Mouse (Mus musculus) neural tube, embryonic 13.5 days (tissue): Measurements from ENCODE around the gene Dnah14. TPM values are rescaled to one million over a fixed set of nuclear protein-coding genes. Genes with fewer than 3 reads are reported as not detected.
"Not testable (repeated sequence)": the region's sequence is repeated elsewhere in the genome, so short reads cannot be mapped to it uniquely, and the experiment has no call there.

Experiments used
- ATAC-seq: fragments of 200-750 bp; cut with Nextera tagmentation; 2 replicates; pipeline ENCODE4 v1.8.0; 2017; ENCODE audit warnings: low read depth, mild to moderate bottlenecking, moderate TSS enrichment, moderate library complexity
- H3K27ac ChIP-seq: fragments of 300-500 bp; sonication (generic); replicated peaks from 2 replicates; pipeline ENCODE4 v1.5.1; 2015; ENCODE audit warnings: moderate library complexity, mild to moderate bottlenecking, inconsistent platforms
- H3K27me3 ChIP-seq: fragments of 300-500 bp; sonication (generic); 2 replicates; pipeline ENCODE4 v1.6.1; 2015; ENCODE audit warnings: mild to moderate bottlenecking, inconsistent platforms
- H3K36me3 ChIP-seq: fragments of 300-500 bp; sonication (generic); 2 replicates; pipeline ENCODE4 v1.6.1; 2015; ENCODE audit warnings: mild to moderate bottlenecking, inconsistent platforms
- H3K4me1 ChIP-seq: fragments of 300-500 bp; sonication (generic); replicated peaks from 2 replicates; pipeline ENCODE4 v1.6.1; 2015; ENCODE audit warnings: inconsistent platforms
- H3K4me2 ChIP-seq: fragments of 300-500 bp; sonication (generic); 2 replicates; pipeline ENCODE4 v1.6.1; 2015; ENCODE audit warnings: inconsistent platforms, mild to moderate bottlenecking, moderate library complexity
- H3K4me3 ChIP-seq: fragments of 300-500 bp; sonication (generic); 2 replicates; pipeline ENCODE4 v1.5.1; 2015; ENCODE audit warnings: mild to moderate bottlenecking, inconsistent platforms
- H3K9ac ChIP-seq: fragments of 300-500 bp; sonication (generic); 2 replicates; pipeline ENCODE4 v1.6.1; 2015; ENCODE audit warnings: moderate library complexity, mild to moderate bottlenecking, inconsistent platforms
- H3K9me3 ChIP-seq: fragments of 300-500 bp; sonication (generic); 2 replicates; pipeline ENCODE4 v1.6.1; 2016; ENCODE audit warnings: inconsistent platforms
- WGBS: fragments of 180-500 bp; shearing (Covaris S2); methylation state at CpG from one replicate; pipeline ENCODE4 v1.1.7; 2015; 5-methylcytosine and 5-hydroxymethylcytosine counted together
- polyA plus RNA-seq: library from polyadenylated mRNA; unstranded; fragments of >200 nt; fragmentation: Nextera tagmentation; extraction: Ambion mirVana; gene quantifications from 2 replicates; pipeline ENCODE4 v1.2.1, GENCODE M21; 2015

Gene Dnah14
- polyA plus RNA-seq, 1 experiment from 2014 or later: 0.47 TPM

DNA sequence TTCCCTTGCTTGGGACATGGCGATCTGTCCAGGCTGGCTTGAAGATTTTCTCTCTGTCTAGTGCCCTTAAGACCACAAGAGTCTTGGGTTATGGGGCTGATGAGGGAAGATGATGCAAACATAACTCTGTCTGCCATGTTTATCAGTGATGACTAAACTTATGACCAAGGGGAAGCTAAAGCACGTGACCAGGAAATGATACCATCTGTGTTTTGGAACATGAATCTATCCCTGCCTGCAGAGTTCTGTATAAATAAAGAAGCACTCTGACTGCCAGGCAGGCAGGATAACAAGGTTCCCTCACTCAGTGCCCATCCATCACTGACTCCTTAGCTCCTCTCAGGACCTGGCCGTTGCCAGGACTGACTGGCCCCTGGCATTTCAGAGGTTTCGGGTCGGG lies 157.2 kb downstream of the Dnah14 start:
- H3K27ac ChIP-seq: no peak overlapping the region
- no peaks in the 10 kb centered on the region for H3K4me1 ChIP-seq
- no peaks in the 10 kb centered on the region for H3K27me3 ChIP-seq
- H3K9ac ChIP-seq: no peak overlapping the region
- no peaks in the 10 kb centered on the region for H3K9me3 ChIP-seq
- H3K4me3 ChIP-seq: no peak overlapping the region
- H3K4me2 ChIP-seq: no peak overlapping the region
- no peak for ATAC-seq
- H3K36me3 ChIP-seq: no peaks in the 10 kb centered on the region
- 80% methylated on average over 5 of the region's 5 CpGs for WGBS

DNA sequence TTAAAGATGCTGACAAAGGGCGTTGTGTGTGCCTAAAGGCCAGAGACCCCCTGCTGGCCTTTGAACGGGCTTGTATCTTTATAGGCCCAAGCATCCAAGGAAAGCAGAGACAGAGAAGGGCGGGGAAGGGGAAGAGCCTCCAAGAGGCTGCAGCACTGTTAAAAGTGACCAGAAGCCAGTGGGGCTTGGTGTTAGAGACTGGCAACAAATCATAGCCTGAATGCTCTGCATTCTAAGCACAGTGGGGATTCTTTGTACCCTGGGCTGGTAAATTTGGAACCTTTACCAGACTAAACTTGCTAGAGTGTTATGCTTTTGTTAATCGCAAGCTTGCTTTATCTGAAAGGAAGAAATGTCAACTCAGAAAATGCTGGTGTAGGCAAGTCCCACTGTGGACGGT lies 163.9 kb downstream of the Dnah14 start:
- no peak overlapping the region for H3K4me2 ChIP-seq
- no peak for ATAC-seq
- no peak overlapping the region for H3K9ac ChIP-seq
- no peak overlapping the region for H3K4me3 ChIP-seq
- H3K36me3 ChIP-seq: no peaks in the 10 kb centered on the region
- no peak overlapping the region for H3K27ac ChIP-seq
- H3K4me1 ChIP-seq: peaks cover 7% of the 10 kb centered on the region
- H3K9me3 ChIP-seq: no peaks in the 10 kb centered on the region
- no peaks in the 10 kb centered on the region for H3K27me3 ChIP-seq
- WGBS: 29% methylated on average over 5 of the region's 5 CpGs

DNA sequence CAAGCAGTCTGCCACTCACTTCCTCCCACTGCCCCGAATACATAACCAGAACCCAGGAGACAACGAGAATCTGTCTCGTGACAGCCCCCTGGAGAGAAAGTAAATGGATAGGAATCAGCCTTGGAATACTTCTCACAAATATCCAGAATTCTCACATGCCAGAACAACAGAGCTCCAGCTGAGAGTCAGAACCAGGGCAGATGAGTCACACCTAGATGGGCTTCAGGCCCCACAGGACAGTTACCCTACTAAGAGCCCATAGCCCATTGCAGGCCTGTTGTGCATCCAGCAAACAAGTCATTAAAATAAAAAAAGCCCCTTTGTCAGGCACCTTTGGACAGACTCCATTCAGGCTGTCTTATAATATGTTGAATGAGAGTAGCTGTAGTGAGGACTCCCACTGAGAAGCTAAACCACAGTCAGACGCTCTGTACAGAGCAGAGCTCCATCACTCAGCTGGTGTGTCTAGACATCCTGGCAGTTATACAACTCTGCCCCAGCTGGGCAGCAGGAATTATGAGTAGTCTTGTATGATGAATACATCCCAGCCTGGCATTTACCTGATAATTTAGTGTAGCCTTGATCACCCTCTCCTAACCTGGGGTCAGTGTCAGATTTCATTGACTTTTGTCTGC lies 166.0 kb downstream of the Dnah14 start:
- no peak overlapping the region for H3K4me3 ChIP-seq
- no peak overlapping the region for H3K27ac ChIP-seq
- H3K9me3 ChIP-seq: no peaks in the 10 kb centered on the region
- no peaks in the 10 kb centered on the region for H3K27me3 ChIP-seq
- peaks cover 7% of the 10 kb centered on the region for H3K4me1 ChIP-seq
- 45% methylated on average over 4 of the region's 4 CpGs for WGBS
- no peak for ATAC-seq
- no peaks in the 10 kb centered on the region for H3K36me3 ChIP-seq
- no peak overlapping the region for H3K4me2 ChIP-seq
- H3K9ac ChIP-seq: no peak overlapping the region

DNA sequence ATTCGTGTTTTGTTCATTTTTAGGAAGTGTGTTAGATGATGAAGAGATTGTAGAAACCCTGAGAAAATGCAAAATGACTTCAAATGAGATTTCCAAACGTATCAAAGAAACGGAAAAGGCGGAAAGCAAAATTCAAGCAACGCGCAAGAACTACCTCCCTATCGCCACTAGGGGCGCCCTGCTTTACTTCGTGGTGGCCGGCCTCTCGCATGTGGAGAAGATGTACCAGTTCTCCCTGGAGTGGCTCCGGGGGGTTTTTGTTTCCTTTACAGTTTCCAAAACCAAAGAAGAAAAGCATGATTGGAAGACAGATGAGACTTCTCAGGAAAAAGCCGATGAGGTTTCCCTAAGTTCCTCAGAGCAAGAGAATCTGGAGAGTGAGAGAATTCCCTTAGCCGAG lies 193.0 kb downstream of the Dnah14 start:
- H3K36me3 ChIP-seq: no peaks in the 10 kb centered on the region
- no peaks in the 10 kb centered on the region for H3K9me3 ChIP-seq
- no peaks in the 10 kb centered on the region for H3K4me1 ChIP-seq
- H3K4me3 ChIP-seq: no peak overlapping the region
- no peak for ATAC-seq
- H3K9ac ChIP-seq: no peak overlapping the region
- no peak overlapping the region for H3K27ac ChIP-seq
- WGBS: 58% methylated on average over 14 of the region's 14 CpGs
- no peak overlapping the region for H3K4me2 ChIP-seq
- no peaks in the 10 kb centered on the region for H3K27me3 ChIP-seq

DNA sequence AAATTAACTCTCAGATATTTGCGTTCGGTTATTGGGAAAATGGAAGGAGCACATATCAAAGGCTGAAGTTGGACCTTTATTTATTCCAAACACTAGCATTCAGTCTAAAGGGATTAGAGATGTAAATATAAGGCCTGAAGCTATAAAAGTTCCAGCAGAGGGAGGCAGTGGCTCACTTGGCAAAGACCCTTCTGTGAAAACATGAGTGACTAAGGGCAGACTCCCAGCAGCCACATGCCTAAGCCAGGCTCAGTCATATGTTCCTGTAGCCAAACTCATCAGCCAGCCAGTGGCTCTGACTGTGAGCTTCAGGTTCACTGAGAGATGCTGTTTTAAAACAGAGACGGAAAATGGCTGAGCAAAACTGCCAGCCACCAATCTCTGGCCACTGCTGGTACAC lies 195.5 kb downstream of the Dnah14 start:
- Histone ChIP-seq H3K36me3 (no peaks in the 10 kb centered on the region), H3K4me3 (no peak overlapping the region), H3K4me2 (no peak overlapping the region), H3K27me3 (no peaks in the 10 kb centered on the region), H3K9me3 (no peaks in the 10 kb centered on the region), H3K27ac (no peak overlapping the region), H3K4me1 (no peaks in the 10 kb centered on the region), H3K9ac (no peak overlapping the region)
- ATAC-seq: no peak
- WGBS: 92% methylated on average over 3 of the region's 3 CpGs

DNA sequence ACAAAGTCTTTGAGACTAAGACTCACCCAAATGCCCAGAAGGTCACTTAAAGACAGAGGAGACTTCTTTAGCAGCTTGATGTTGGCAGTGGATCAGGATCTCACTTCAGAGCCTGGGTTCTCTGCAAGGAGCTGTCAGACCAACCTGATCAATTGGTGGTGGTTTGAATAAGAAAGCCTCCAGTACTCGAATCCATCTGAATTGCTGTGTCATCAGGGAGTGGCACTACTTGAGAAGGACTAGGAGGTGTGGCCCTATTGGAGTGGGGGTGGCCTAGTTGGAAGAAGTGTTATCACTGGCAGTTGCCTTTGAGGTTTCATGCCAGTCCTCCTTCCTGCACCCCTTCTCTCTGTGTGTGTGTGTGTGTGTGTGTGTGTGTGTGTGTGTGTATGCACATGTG lies 200.2 kb downstream of the Dnah14 start:
- WGBS: 52% methylated on average over 1 of the region's 1 CpGs
- no peak overlapping the region for H3K4me2 ChIP-seq

DNA sequence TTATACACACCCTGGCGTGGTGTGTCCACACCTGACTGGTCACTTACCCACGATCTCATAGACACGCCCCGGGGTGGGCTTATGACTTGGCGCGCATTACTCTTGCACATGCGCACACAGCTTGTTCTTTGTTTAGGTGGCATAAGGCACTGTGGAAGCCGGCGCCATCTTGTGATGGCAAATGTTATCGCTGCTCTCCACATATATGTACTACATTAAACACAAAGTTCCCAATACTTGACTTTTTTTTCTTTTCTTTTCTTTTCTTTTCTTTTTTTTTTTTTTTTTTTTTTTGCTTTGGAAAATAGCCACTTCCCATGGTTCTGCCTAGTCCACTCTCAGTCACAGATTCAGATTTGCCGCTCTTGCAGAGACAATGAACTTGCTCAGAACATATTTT lies 206.2 kb downstream of the Dnah14 start:
- WGBS: 92% methylated on average over 11 of the region's 11 CpGs

More for the DNA sequence above, 200.2 kb downstream of the Dnah14 start:
- Histone ChIP-seq H3K27me3 (no peaks in the 10 kb centered on the region), H3K9ac (no peak overlapping the region), H3K4me1 (no peaks in the 10 kb centered on the region), H3K36me3 (no peaks in the 10 kb centered on the region), H3K9me3 (no peaks in the 10 kb centered on the region; the same call in 1 of the 2 replicates), H3K27ac (no peak overlapping the region), H3K4me3 (no peak overlapping the region)
- no peak for ATAC-seq

DNA sequence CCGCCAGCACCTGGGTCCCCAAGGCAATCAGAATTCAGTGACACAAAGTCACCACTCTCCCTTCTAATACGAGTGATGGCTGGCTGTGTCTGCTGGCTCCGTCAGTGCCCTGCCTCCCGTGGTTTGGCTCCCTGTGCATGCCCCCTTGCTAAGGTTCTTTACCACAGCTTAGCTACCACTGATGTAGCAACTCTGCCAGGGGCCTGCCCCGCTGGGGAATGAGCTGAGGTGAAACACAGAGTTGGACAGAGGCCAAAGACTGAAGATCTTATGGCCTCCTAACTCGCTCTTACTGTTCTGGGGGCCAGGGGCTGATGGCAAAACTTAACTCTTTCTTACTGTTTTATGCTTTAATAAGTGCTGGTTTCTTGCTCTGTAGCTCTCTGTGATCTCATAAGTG lies 213.6 kb downstream of the Dnah14 start:
- H3K4me3 ChIP-seq: no peak overlapping the region
- no peak overlapping the region for H3K4me2 ChIP-seq
- no peaks in the 10 kb centered on the region for H3K36me3 ChIP-seq
- H3K27me3 ChIP-seq: no peaks in the 10 kb centered on the region
- WGBS: 38% methylated on average over 6 of the region's 6 CpGs
- no peaks in the 10 kb centered on the region for H3K9me3 ChIP-seq
- no peak for ATAC-seq
- H3K9ac ChIP-seq: no peak overlapping the region
- no peak overlapping the region for H3K27ac ChIP-seq
- 0 out of 2 replicates have a peak, but pooled peaks cover 5% of the 10 kb centered on the region for H3K4me1 ChIP-seq

More for the DNA sequence above, 206.2 kb downstream of the Dnah14 start:
- H3K27me3 ChIP-seq, H3K9me3 ChIP-seq, H3K4me3 ChIP-seq, ATAC-seq, H3K4me2 ChIP-seq, H3K9ac ChIP-seq, H3K36me3 ChIP-seq, H3K4me1 ChIP-seq, H3K27ac ChIP-seq: not testable (repeated sequence)

DNA sequence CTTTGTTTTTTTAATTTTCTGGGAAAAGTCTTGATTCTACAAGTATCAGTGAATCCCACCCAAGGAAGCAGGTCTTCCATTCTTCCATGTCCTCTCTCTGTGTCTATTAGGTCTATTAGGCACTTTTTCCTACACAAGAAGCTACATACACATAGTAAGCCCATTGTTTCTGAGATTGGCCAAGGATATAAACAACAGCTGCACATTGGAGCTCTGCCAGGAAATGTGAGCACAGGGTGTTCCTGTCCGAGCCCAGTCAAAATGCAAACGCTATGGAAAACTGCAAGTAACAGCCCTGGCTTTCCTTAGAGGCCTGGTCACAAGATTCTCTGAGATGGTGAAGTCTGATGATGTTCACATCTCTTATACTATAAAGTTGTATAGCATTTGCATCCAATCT lies 217.2 kb downstream of the Dnah14 start:
- no peak overlapping the region for H3K4me2 ChIP-seq
- no peak for ATAC-seq
- H3K27ac ChIP-seq: no peak overlapping the region
- H3K4me1 ChIP-seq: 0 out of 2 replicates have a peak, but pooled peaks cover 5% of the 10 kb centered on the region
- H3K9me3 ChIP-seq: no peaks in the 10 kb centered on the region
- WGBS: 48% methylated on average over 2 of the region's 2 CpGs
- no peak overlapping the region for H3K4me3 ChIP-seq
- no peaks in the 10 kb centered on the region for H3K36me3 ChIP-seq
- no peak overlapping the region for H3K9ac ChIP-seq
- no peaks in the 10 kb centered on the region for H3K27me3 ChIP-seq

DNA sequence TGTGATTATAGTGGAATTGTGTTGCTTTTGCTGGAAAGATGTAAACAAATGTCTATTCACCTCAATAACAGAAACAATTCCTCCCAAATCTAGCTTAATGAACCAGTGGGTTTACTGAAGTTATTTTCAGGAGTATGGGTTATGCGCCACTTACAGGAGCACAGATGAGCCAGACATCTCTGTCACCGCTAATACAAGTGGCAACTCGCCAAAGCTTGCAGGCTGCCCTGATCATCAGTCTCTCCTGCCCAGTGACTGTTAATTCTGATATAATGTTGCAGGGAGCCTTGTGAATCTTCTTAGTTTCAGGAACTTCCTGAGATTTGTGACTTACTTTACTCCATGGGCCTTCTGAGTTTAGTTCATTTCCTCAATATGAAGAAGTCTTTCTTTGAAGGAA lies 223.6 kb downstream of the Dnah14 start:
- H3K4me3 ChIP-seq: no peak overlapping the region
- no peak overlapping the region for H3K9ac ChIP-seq
- ATAC-seq: no peak
- no peak overlapping the region for H3K4me2 ChIP-seq
- H3K4me1 ChIP-seq: no peaks in the 10 kb centered on the region
- H3K9me3 ChIP-seq: no peaks in the 10 kb centered on the region
- no peaks in the 10 kb centered on the region for H3K36me3 ChIP-seq
- H3K27ac ChIP-seq: no peak overlapping the region
- 88% methylated on average over 3 of the region's 3 CpGs for WGBS
- no peaks in the 10 kb centered on the region for H3K27me3 ChIP-seq

DNA sequence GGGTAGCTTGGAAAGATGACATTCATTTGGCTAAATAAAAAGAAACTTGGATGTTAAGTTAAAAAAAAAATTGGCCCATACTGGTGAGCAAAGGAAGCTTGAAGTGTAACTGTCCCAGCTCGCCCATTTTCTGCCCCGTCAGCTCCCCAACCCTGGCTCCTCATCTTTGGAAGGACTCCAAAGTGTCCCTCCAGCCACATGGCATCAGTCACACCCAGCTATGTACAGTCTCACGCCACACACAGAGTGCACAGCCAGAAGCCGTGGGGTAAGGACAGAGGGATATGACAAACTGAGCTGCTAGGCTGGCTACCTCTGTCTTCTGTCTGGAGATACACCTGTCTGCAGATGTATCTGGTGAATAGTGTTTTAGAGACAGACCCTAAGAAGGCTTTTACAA lies 224.3 kb downstream of the Dnah14 start:
- H3K4me3 ChIP-seq: no peak overlapping the region
- no peak for ATAC-seq
- H3K27ac ChIP-seq: no peak overlapping the region
- WGBS: 86% methylated on average over 4 of the region's 4 CpGs
- H3K36me3 ChIP-seq: no peaks in the 10 kb centered on the region
- no peaks in the 10 kb centered on the region for H3K27me3 ChIP-seq
- no peaks in the 10 kb centered on the region for H3K9me3 ChIP-seq
- no peak overlapping the region for H3K4me2 ChIP-seq
- no peak overlapping the region for H3K9ac ChIP-seq
- no peaks in the 10 kb centered on the region for H3K4me1 ChIP-seq

DNA sequence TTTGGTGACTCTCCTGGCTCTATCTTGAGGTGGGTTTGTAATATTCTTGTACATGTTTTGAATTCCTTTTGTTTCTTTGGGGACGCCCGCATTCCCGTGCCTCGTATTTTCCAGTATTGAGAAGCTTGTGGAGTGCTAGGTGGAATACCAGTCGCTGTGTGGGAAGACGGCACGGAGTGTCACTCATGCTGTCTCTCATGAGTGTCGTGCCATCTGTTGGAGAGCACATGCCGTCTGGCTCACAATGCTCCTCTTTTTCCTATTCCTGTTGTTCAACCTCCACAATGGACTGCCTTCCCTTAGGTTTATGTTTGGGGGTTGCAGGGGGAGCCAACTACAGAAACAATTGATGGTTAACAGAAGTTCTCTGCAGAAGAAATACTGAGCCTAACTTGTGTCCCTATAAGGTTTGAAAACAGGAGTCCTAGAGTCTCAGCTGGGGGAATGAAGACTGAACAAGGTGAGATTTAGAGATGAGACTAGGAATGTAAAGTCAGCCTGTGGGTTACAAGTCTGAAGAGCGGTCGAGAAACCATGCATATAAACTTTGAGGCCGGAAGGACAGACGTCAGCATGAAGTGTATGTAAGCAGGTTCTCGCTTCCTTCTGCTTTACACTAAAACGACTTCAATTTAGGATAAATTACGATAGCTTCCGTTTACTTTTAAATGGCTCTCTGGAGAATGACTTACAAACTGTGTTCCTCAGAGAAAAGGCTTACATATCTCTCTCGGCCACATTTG lies 235.3 kb downstream of the Dnah14 start:
- H3K4me1 ChIP-seq: no peaks in the 10 kb centered on the region
- no peak for ATAC-seq

DNA sequence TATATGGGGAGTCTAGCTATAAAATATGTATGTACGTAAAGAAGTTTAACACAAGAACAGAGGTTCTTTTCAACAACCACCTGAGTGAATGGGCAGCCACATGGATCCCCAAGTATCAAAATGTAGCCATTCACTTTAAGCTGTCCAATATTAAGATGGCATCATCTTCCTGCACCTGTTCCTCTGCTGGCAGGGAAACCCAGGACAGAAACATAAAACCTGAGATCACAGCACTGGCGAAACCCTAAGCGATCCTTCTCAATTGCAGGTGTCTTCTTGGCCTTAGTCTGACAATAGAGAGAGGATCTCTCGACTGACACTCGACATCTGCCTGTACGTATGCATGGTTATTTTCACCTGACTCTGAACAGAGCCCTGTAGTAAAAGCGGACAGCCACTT lies 250.4 kb downstream of the Dnah14 start:
- no peak overlapping the region for H3K4me2 ChIP-seq
- no peaks in the 10 kb centered on the region for H3K9me3 ChIP-seq
- no peak overlapping the region for H3K9ac ChIP-seq
- no peak overlapping the region for H3K27ac ChIP-seq
- no peaks in the 10 kb centered on the region for H3K4me1 ChIP-seq
- ATAC-seq: no peak
- WGBS: 97% methylated on average over 7 of the region's 7 CpGs
- H3K36me3 ChIP-seq: peaks cover 93% of the 10 kb centered on the region
- H3K4me3 ChIP-seq: no peak overlapping the region
- H3K27me3 ChIP-seq: no peaks in the 10 kb centered on the region

More for the DNA sequence above, 235.3 kb downstream of the Dnah14 start:
- Histone ChIP-seq H3K36me3 (peaks cover 34% of the 10 kb centered on the region), H3K9ac (no peak overlapping the region), H3K4me2 (no peak overlapping the region), H3K27me3 (no peaks in the 10 kb centered on the region), H3K4me3 (no peak overlapping the region), H3K27ac (no peak overlapping the region), H3K9me3 (no peaks in the 10 kb centered on the region)
- 88% methylated on average over 18 of the region's 18 CpGs for WGBS
